Mouse (Mus musculus) embryonic fibroblast, embryonic 13.5 days (primary cell): ENCODE data around the gene Wdr83os. TPM values are rescaled to one million over a fixed set of nuclear protein-coding genes. Genes with fewer than 3 reads are reported as not detected.

Experiments
- H3K27ac ChIP-seq: 2 replicates; pipeline ENCODE4 v1.5.1; 2012; ENCODE audit warnings: low read length, control low read depth, inconsistent platforms; ENCODE audit not compliant: insufficient read depth
- H3K4me1 ChIP-seq: 2 replicates; pipeline ENCODE4 v1.6.1; 2011; ENCODE audit warnings: low read length; ENCODE audit not compliant: control insufficient read depth, insufficient read depth
- H3K4me3 ChIP-seq: 2 replicates; pipeline ENCODE4 v1.5.1; 2011; ENCODE audit warnings: mild to moderate bottlenecking, control low read depth, low read length; ENCODE audit not compliant: insufficient read depth
- CTCF ChIP-seq: IDR thresholded peaks from 2 replicates; pipeline ENCODE4 v1.5.1; 2011; ENCODE audit warnings: mild to moderate bottlenecking, control low read depth, low read length, moderate library complexity, borderline replicate concordance; ENCODE audit not compliant: insufficient read depth
- POLR2A ChIP-seq: IDR thresholded peaks from 2 replicates; pipeline ENCODE4 v1.6.1; 2011; ENCODE audit warnings: low read depth, mild to moderate bottlenecking, control low read depth, low read length, moderate library complexity
- polyA plus RNA-seq: library from polyadenylated mRNA; stranded (reverse); fragments of >200 nt; gene quantifications from 2 replicates; pipeline ENCODE4 v1.2.4, GENCODE M21; 2011; ENCODE audit warnings: low read depth; ENCODE audit not compliant: missing spikeins, insufficient read length

Gene Wdr83os
- polyA plus RNA-seq: 133 and 144 TPM in 2 replicates

GRCm38 (mm10) chr8:85080532-85081215, at the start of gene Wdr83os:
Wdr83os (plus strand) TSS chr8:85080740.
- TF ChIP-seq POLR2A (peak; percentile 28), CTCF (no peak)
- peak within 1 kb of the TSS; percentile 67 for H3K4me3 ChIP-seq

DNA sequence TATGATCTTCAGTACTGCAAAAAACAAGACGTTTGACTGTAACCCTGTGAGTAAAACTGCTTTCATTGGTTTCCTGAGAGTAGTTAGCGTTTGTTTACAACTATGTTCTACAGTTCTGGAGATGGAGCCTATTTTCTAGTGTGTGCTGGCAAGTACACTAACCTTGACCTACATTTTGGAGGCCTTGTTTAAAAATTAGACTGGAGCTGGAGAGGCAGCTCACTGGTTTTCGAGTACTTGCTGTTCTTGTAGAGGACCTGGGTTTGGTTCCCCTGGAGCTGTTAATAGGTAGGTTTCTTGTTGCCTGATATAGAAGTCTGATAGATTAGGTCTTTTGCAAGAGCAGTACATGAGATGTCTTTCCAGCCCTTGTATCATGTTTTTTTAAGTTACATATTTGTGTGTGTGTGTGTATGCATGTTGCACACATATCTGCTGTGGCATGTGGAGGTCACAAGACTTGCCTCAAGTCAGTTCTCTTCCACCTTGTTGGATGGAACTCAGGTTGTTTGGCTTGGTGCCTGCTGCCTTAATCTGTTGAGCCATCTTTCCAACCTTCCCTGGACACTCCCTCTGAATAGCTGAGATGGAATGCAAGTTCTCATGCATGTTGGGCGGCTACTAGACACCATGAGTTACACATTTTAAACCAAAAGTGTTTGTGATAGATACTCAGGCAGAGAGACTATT, 47.8 kb upstream of the Wdr83os start:
- TF ChIP-seq POLR2A (no peak), CTCF (no peak)
- H3K4me1 ChIP-seq: peaks cover 16% of the 10 kb centered on the region
- H3K27ac ChIP-seq: no peak overlapping the region
- no peak overlapping the region for H3K4me3 ChIP-seq

More at GRCm38 (mm10) chr8:85080532-85081215, at the start of gene Wdr83os:
- Histone ChIP-seq H3K4me1 (peaks cover 7% of the 10 kb centered on the region; the same call in 1 of the 2 replicates), H3K27ac (0 out of 2 replicates have a peak within 1 kb of the TSS, but pooled peaks have one; percentile 44)

DNA sequence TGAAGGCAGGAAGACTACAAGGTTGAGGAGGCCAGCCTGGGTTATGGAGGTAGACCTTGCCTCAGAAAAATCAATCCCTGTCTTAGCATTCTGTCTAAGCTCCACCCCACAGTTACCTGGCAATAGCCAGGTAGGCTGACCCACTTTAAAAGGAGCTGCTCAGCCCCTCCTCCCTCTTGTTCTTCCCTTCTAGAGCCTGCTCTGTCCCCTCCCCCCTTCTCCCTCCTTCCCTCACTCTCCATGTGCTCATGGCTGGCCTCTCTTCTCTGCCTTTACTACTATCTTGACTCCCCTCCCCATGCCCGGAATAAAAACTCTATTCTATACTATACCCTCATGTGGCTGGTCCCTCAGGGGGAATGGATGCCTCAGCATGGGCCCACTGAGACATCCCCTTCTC, 46.7 kb upstream of the Wdr83os start:
- Histone ChIP-seq H3K4me1 (peaks cover 12% of the 10 kb centered on the region), H3K4me3 (no peak overlapping the region), H3K27ac (no peak overlapping the region)
- TF ChIP-seq POLR2A: no peak

DNA sequence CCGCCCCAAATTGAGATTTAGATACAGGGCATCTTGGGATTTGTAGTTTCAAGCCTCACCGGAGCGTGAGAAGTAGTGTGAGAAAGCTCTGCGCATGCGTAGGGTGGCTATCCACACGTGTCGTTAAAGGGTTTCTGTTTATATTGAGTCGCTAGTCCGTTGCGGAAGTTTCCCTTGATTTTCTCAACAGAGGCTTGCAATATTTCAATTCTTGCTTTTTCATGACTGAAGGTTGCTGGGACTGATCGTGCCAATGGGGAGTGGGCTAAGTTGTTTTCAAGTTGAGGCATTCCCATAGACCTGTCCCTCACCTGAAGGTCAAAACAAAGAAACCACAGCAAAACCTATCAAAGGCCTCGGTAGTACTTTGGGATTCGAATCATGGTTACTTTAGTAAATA, 45.8 kb upstream of the Wdr83os start:
- Histone ChIP-seq H3K27ac (peak overlapping the region; percentile 91), H3K4me1 (peaks cover 12% of the 10 kb centered on the region), H3K4me3 (peak overlapping the region; percentile 13)
- TF ChIP-seq POLR2A: peak; percentile 27; the same call in 1 of the 2 replicates
- no peak for TF ChIP-seq CTCF

- peaks cover 12% of the 10 kb centered on the region for H3K4me1 ChIP-seq
- peak overlapping the region; percentile 91 for H3K27ac ChIP-seq
- peak overlapping the region; percentile 79 for H3K4me3 ChIP-seq
- TF ChIP-seq POLR2A (no peak), CTCF (no peak)
These were observed 45.3 kb upstream of the Wdr83os start for GRCm38 (mm10) chr8:85035165-85035727.

DNA sequence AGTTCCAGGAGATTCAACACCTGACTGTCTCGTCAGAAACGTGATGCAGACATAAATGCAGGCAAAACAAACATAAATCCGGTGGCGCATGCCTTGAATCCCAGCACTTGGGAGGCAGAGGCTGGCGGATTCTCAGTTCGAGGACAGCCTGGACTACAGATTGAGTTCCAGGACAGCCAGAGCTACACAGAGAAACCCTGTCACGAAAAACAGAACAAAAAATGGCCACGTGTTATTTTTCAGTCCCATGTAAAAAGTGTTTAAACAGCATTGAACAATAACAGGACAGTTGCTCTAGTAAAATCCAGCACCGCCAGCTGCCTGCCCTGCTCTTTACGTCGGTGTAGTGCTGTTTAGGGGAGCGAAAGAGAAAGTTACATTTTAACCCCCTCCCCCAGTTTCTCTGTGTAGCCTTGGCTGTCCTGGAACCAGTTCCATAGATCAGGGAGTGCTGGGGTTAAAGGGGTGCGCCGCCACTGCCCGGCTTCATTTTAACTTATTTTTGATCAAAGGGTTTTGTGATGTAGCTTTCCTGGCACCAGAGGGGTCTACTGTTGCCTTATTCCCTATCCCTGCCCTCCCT, 44.7 kb upstream of the Wdr83os start:
- no peak for TF ChIP-seq CTCF
- TF ChIP-seq POLR2A: peak; percentile 40
- peaks cover 15% of the 10 kb centered on the region for H3K4me1 ChIP-seq

DNA sequence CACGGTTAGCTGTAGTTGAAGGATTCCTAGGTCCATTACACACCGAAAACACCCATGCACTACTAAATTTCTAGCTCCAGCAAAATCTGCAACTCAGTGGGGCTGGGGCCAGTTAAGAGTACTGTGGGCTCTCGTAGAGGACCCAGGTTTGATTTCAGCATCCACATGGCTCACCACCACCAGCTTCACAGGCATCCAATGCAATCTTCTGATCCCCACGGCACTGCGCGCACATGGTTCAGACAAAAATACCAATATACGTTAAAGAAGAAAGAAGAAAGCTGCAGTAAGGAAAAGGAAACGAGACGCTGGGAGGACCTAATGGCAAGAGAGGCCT, 44.2 kb upstream of the Wdr83os start:
- H3K4me1 ChIP-seq: peaks cover 19% of the 10 kb centered on the region
- TF ChIP-seq POLR2A (peak; percentile 66), CTCF (no peak)
- H3K27ac ChIP-seq: peak overlapping the region; percentile 91
- H3K4me3 ChIP-seq: peak overlapping the region; percentile 79

More for the DNA sequence above, 44.7 kb upstream of the Wdr83os start:
- H3K4me3 ChIP-seq: peak overlapping the region; percentile 79
- peak overlapping the region; percentile 91 for H3K27ac ChIP-seq

- Histone ChIP-seq H3K4me3 (peak within 1 kb of the TSS; percentile 99), H3K4me1 (peaks cover 19% of the 10 kb centered on the region), H3K27ac (peak within 1 kb of the TSS; percentile 96)
- TF ChIP-seq CTCF: no peak
- TF ChIP-seq POLR2A: peak; percentile 69; the same call in 1 of the 2 replicates
These were observed 43.7 kb upstream of the Wdr83os start, which contains the start of gene Tnpo2 for GRCm38 (mm10) chr8:85036718-85037365. Tnpo2 (plus strand) TSS chr8:85036915.

GRCm38 (mm10) chr8:85037366-85037680, 43.2 kb upstream of the Wdr83os start:
- peaks cover 19% of the 10 kb centered on the region for H3K4me1 ChIP-seq
- TF ChIP-seq POLR2A (no peak; the same call in 1 of the 2 replicates), CTCF (no peak)
- peak overlapping the region; percentile 99 for H3K4me3 ChIP-seq
- peak overlapping the region; percentile 91 for H3K27ac ChIP-seq
